Mouse (Mus musculus) cerebellum, adult 11 months (tissue): ENCODE measurements around the gene Wdhd1.

Source experiments
- DNase-seq: peaks from one replicate; pipeline ENCODE4 v3.0.0; 2022

The Wdhd1 gene

GRCm38 (mm10) chr14:47279058-47279457 is 2.4 kb upstream of the Wdhd1 start:
- no peak for DNase-seq

GRCm38 (mm10) chr14:47276036-47276603 is 537 bp downstream of the Wdhd1 start:
- DNase-seq, result no peak

DNA sequence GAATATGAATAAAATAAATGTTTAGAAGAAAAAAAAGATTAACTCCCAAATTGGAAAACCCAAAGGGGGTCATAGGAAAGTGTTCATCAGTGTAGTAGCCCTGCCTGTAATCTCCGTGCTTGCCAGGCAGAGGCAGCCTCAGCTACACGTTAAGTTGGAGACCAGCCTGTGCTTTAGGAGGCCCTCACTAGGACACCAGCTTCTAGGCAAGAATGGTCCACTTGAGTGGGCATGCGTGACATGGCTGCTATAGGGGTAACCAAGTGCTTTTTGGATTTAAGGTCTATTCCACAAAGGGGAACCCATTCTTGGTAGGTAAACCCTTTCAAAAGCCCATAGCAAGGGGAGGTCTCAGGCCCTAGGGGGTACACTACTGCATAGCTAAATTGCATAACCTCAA is 1.2 kb downstream of the Wdhd1 start:
- DNase-seq, result no peak

DNA sequence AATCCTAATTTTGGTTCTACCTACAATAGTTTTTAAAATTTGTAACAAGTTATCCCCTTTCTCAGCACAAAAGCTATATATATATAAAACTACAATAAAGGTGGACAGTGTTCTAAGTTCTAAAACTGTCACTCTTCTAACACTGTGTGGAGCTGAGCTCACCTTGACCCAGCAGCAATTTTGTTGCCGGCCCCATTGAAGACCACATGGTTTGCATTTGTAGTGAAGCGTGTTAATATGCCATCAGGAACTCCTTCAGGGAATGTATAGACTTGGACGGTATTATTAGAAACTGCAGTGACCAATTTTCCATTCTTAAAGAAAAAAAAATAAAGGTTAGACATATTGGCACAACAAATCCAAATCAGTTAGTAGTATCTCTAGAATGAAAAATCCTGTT is 2.9 kb downstream of the Wdhd1 start:
- DNase-seq, result no peak

DNA sequence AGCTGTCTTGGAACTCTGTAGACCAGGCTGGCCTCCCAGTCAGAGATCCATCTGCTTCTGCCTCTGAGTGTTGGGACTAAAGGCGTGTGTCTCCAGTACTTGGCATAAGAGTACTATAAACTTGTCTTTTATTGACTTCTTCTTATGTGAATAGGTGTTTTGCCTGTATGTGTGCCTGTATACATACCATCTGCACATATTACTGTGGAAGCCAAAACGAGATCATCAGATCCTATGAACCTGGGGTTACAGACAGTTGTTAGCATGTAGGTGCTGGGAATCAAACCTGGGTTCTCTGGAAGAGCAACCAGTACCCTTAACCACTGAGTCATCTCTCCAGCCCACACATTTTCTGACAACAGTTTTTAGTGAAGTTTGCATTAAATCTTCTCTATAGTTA is 7.0 kb downstream of the Wdhd1 start:
- no peak for DNase-seq

- DNase-seq, result no peak
Observed at GRCm38 (mm10) chr14:47269056-47269455, 7.6 kb downstream of the Wdhd1 start.

- DNase-seq, result no peak
Observed at GRCm38 (mm10) chr14:47265829-47266228, 10.8 kb downstream of the Wdhd1 start.

- DNase-seq, result no peak
Observed at GRCm38 (mm10) chr14:47264866-47265265, 11.8 kb downstream of the Wdhd1 start.

- no peak for DNase-seq
Observed at GRCm38 (mm10) chr14:47249839-47250238, 26.8 kb downstream of the Wdhd1 start.

DNA sequence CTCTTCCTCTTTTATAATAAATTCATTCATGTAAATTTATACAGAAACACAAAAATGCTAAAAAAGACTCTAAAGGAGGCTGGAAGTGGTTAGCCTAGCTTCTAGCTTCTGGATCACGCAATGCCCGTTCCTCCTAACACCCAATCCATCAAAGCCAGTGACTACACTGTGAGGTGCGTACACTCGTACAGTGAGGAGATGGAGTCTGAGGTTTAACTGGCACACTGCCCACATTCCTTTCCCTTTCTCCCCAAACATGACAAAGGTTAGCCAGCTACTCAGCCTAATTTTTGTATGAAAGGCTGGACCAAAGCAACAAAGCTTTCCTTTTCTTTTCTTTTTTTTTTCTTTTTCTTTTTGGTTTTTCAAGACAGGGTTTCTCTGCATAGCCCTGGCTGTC is 33.9 kb downstream of the Wdhd1 start:
- DNase-seq, result no peak

DNA sequence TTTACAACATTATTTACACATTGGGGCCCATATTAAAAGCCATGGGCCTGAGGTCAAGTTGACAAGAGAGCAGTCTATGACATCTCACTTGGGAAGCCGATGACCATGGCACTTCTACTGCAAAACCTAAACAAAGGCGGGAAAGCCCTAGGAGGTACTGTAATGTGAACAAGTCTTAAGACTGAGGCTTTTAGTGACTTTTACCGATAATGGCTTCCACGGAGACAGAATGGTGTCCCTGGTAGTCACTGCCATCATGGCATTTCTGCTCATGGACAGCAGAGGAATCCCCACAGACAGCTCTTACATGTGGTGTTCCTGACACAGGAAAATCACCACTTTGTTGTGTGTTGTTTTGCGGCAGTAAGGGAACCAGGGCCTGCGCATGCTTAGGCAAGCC is 35.6 kb downstream of the Wdhd1 start:
- DNase-seq, result no peak

- DNase-seq, result no peak
Observed at GRCm38 (mm10) chr14:47240600-47240999, 36.1 kb downstream of the Wdhd1 start.

DNA sequence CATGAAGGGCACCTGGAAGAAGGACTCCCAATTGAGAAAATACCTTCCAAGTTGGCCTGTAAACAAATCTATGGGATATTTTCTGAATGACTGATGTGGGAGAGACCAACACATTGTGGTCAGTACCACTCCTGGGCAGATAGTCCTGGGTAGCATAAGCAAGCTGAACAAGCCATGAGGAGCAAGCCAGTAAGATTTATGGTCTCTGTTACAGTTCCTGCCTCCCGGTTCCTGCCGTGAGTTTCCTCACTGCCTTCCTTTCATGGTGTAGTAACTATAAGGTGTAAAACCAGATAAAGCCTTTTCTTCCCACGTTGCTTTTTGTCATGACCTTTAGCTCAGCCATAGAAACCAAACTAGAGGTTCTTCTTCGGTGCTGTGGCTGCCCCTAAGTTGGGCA is 39.4 kb downstream of the Wdhd1 start:
- DNase-seq, result no peak

DNA sequence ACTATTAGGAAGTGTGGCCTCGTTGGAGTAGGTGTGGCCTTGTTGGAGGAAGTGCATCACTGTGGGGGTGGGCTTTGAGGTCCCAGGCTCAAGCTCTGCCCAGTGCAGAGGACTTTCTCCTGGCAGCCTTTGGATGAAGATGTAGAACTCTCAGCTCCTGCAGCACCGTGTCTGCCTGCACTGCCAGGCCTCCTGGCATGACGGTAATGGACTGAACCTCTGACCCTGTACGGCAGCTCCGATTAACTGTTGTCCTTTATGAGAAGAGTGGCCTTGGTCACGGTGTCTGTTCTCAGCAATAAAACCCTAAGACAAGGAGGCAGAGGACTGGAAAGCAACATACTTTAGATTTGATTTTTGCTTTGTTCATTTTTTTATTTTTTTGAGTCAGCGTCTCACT is 40.2 kb downstream of the Wdhd1 start:
- no peak for DNase-seq

DNA sequence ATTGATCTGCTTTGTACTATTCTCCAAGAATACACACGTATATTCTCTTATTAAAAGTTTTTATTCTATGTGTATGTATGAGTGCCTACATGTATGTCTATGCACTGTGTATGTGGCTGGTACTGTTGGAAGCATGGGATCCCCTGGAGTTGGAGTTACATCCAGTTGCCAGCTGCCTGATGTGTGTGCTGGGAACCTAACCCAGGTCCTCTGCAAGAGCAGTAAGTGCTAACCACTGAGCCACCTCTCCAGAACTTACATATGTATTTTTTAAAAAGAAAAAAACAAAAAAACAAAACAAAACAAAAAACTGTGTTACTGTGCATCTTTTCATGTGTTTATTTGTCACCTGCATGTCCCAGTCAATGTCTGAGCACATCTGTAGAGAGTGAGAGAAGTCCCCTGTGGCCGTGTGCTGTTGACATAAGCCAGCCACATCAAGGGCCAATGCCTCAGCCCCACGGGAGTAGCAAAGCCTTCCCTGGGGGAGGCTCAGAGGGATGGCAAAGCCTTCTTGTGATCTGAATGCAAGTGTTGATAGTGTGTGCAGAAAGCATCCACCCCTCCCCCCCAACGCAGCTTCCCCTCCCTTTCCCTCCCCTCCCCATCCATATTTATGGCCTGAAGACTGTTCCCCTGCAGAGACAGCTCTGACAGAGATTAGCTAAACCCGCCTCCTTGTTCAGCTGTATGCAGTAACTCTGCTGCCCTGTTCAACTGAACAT is 42.0 kb downstream of the Wdhd1 start:
- no peak for DNase-seq

GRCm38 (mm10) chr14:47234032-47234431 is 42.6 kb downstream of the Wdhd1 start:
- no peak for DNase-seq

DNA sequence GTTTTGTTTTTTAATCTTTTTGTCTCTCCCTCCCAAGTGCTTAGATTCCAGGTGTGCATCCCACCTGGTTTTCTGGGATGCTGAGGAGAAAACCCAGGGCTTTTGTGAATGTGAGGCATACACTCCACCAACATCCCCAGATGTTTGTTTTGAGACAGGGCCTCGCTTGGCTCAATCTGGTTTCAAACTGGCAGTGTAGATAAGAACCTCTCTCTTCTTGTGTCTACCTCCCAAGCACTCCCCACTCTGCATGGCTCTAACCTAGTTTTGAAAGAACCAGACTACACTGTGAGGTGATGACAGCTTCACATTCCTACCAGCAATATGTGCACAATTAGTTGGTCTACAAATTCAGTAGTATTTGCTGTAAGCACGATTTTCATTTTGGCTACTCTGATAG is 43.1 kb downstream of the Wdhd1 start:
- no peak for DNase-seq

DNA sequence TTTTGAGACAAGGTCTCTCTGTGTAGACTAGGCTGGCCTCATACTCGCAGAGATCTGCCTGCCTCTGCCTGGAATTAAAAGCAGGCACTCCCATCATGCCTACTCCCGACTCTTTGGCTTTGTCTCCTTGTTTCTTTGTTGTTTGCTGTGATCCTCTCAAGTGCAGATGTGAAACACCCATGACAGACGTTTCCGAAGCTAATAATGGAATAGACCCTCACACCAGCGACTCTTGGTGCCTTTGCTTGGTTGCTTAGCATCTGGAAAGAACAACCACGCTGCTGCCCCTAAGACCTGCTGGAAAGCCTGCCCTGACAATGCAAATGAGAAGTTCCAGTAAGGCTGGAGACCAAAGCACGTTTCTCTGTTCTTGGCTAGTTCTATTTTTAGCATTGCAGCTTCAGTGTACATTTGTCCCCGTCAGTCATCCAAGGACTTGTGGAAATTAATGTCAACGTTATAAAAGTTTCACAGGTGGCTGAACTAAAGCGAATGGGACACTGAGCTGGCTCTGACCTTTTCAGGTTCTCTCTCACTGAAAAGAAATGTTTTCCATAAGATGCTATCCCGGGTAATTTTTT is 46.8 kb downstream of the Wdhd1 start:
- DNase-seq, result no peak

- no peak for DNase-seq
Observed at GRCm38 (mm10) chr14:47225931-47226330, 50.7 kb downstream of the Wdhd1 start.

- no peak for DNase-seq
Observed at GRCm38 (mm10) chr14:47224476-47225325, 52.0 kb downstream of the Wdhd1 start.

DNA sequence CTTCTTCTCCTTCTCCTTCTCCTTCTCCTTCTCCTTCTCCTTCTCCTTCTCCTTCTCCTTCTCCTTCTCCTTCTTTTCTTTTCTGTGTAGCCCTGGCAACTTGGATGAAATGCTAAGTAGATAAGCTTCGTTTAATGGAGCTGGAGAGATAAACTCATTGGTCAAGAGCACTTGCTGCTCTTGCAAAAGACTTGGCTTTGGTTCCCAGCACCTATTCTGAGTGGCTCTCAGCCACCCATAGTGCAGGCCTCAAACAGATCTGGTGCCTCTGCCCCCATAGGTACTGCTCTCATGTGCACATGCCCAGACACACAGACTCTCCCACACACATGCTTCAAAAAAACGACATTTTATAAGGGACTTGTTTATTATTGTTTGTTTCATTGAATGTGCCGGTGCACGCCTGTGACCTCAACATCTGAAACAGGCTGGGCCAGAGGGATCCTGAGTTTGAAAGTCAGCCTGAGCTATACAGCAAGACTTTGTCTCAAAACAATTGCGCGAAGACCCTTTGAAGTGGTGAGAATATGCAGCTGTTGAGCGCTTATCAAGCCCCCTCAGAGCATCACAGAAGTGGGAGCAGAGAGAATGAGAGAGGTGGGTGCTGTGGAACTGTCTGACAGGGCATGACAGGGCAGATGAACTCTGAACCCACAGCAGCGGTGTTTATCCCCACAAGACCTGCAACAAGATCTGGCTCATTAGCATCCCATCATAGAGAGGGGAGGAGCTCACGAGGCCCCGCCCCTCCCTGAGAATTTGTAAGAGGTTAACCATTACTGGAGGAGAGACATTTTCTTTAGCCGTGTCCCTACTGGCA is 53.8 kb downstream of the Wdhd1 start:
- no peak for DNase-seq

GRCm38 (mm10) chr14:47221567-47221966 is 55.1 kb downstream of the Wdhd1 start:
- DNase-seq, result no peak
